Mouse (Mus musculus): Measurements from ENCODE around the gene Zg16. TPM values are rescaled to one million over a fixed set of nuclear protein-coding genes. Genes with fewer than 3 reads are reported as not detected.
"Not testable (repeated sequence)": the region's sequence is repeated elsewhere in the genome, so short reads cannot be mapped to it uniquely, and the experiment has no call there.

Gene Zg16
- not detected in 2 replicates for polyA plus RNA-seq (2016; fragmentation: Nextera tagmentation; extraction: Ambion mirVana)

- H3K4me1 ChIP-seq = peaks cover 13% of the 10 kb centered on the region
- H3K4me3 ChIP-seq; H3K9ac ChIP-seq; H3K27me3 ChIP-seq; ATAC-seq (ENCODE audit: low FRiP score); H3K9me3 ChIP-seq (replicated peaks); H3K36me3 ChIP-seq; H3K4me2 ChIP-seq (replicated peaks); H3K27ac ChIP-seq: not testable (repeated sequence)
- 85% methylated on average over 6 of the region's 6 CpGs for WGBS
Measured at GRCm38 (mm10) chr7:127087278-127088010, at the start of gene Zg16. Zg16 (minus strand) TSS chr7:127087328.

GRCm38 (mm10) chr7:127136181-127137071, 49.3 kb upstream of the Zg16 start:
- Histone ChIP-seq H3K36me3 (no peaks in the 10 kb centered on the region), H3K27me3 (no peaks in the 10 kb centered on the region), H3K4me3 (no peak overlapping the region), H3K4me2 (replicated peaks) (no peak overlapping the region), H3K9ac (no peak overlapping the region), H3K9me3 (replicated peaks) (no peaks in the 10 kb centered on the region), H3K27ac (no peak overlapping the region), H3K4me1 (peaks cover 7% of the 10 kb centered on the region; the same call in 1 of the 2 replicates)
- 87% methylated on average over 22 of the region's 22 CpGs for WGBS
- no peak for ATAC-seq (ENCODE audit: low FRiP score)

GRCm38 (mm10) chr7:127134821-127135447, 47.8 kb upstream of the Zg16 start:
- Histone ChIP-seq H3K27me3 (no peaks in the 10 kb centered on the region), H3K4me3 (no peak overlapping the region), H3K27ac (no peak overlapping the region), H3K9me3 (replicated peaks) (no peaks in the 10 kb centered on the region), H3K4me2 (replicated peaks) (no peak overlapping the region), H3K9ac (no peak overlapping the region), H3K4me1 (peaks cover 7% of the 10 kb centered on the region; the same call in 1 of the 2 replicates), H3K36me3 (no peaks in the 10 kb centered on the region)
- ATAC-seq (ENCODE audit: low FRiP score) = no peak
- WGBS = 86% methylated on average over 11 of the region's 11 CpGs

- Histone ChIP-seq H3K27ac (no peak overlapping the region), H3K36me3 (no peaks in the 10 kb centered on the region), H3K27me3 (no peaks in the 10 kb centered on the region), H3K4me3 (no peak overlapping the region), H3K9ac (no peak overlapping the region), H3K9me3 (replicated peaks) (no peaks in the 10 kb centered on the region), H3K4me2 (replicated peaks) (no peak overlapping the region), H3K4me1 (peaks cover 7% of the 10 kb centered on the region; the same call in 1 of the 2 replicates)
- 48% methylated on average over 5 of the region's 5 CpGs for WGBS
- no peak for ATAC-seq (ENCODE audit: low FRiP score)
Measured at GRCm38 (mm10) chr7:127133125-127133524, 46.0 kb upstream of the Zg16 start.

GRCm38 (mm10) chr7:127129638-127130037, 42.5 kb upstream of the Zg16 start:
- 21% methylated on average over 4 of the region's 4 CpGs for WGBS
- Histone ChIP-seq H3K9me3 (replicated peaks) (no peaks in the 10 kb centered on the region), H3K27ac (no peak overlapping the region), H3K4me1 (peaks cover 3% of the 10 kb centered on the region; the same call in 1 of the 2 replicates), H3K4me3 (no peak overlapping the region), H3K36me3 (no peaks in the 10 kb centered on the region), H3K4me2 (replicated peaks) (no peak overlapping the region), H3K9ac (no peak overlapping the region), H3K27me3 (no peaks in the 10 kb centered on the region)
- 0 out of 2 replicates have a peak, but pooled peaks have one; percentile 11 for ATAC-seq (ENCODE audit: low FRiP score)

- Histone ChIP-seq H3K9me3 (replicated peaks) (no peaks in the 10 kb centered on the region; the same call in 1 of the 2 replicates), H3K27ac (no peak within 1 kb of the TSS), H3K9ac (no peak within 1 kb of the TSS), H3K4me3 (0 out of 2 replicates have a peak within 1 kb of the TSS, but pooled peaks have one; percentile 0), H3K36me3 (no peaks in the 10 kb centered on the region), H3K4me2 (replicated peaks) (peak within 1 kb of the TSS; percentile 3; the same call in 1 of the 2 replicates), H3K27me3 (peaks cover 38% of the 10 kb centered on the region), H3K4me1 (peaks cover 14% of the 10 kb centered on the region)
- no peak for ATAC-seq (ENCODE audit: low FRiP score)
- WGBS = 4% methylated on average over 7 of the region's 7 CpGs
Measured at GRCm38 (mm10) chr7:127121911-127122270, 34.8 kb upstream of the Zg16 start, which contains the start of gene Qprt. Qprt (minus strand) TSS chr7:127122226.

GRCm38 (mm10) chr7:127121061-127121910, 34.2 kb upstream of the Zg16 start:
- ATAC-seq (ENCODE audit: low FRiP score) = no peak
- Histone ChIP-seq H3K9ac (no peak overlapping the region), H3K4me3 (0 out of 2 replicates have a peak overlapping the region, but pooled peaks have one; percentile 0)

GRCm38 (mm10) chr7:127118671-127119445, 31.7 kb upstream of the Zg16 start:
- ATAC-seq (ENCODE audit: low FRiP score) = no peak
- Histone ChIP-seq H3K36me3 (no peaks in the 10 kb centered on the region), H3K27ac (no peak overlapping the region), H3K4me1 (peaks cover 15% of the 10 kb centered on the region), H3K4me2 (replicated peaks) (no peak overlapping the region), H3K9me3 (replicated peaks) (no peaks in the 10 kb centered on the region), H3K27me3 (peaks cover 38% of the 10 kb centered on the region), H3K4me3 (no peak overlapping the region), H3K9ac (no peak overlapping the region)
- 37% methylated on average over 14 of the region's 14 CpGs for WGBS

More at GRCm38 (mm10) chr7:127121061-127121910, 34.2 kb upstream of the Zg16 start:
- WGBS = 10% methylated on average over 21 of the region's 21 CpGs
- Histone ChIP-seq H3K4me2 (replicated peaks) (peak overlapping the region; percentile 3; the same call in 1 of the 2 replicates), H3K4me1 (peaks cover 14% of the 10 kb centered on the region), H3K36me3 (no peaks in the 10 kb centered on the region), H3K27ac (no peak overlapping the region), H3K27me3 (peaks cover 38% of the 10 kb centered on the region), H3K9me3 (replicated peaks) (no peaks in the 10 kb centered on the region; the same call in 1 of the 2 replicates)

- Histone ChIP-seq H3K4me3 (no peak overlapping the region), H3K36me3 (no peaks in the 10 kb centered on the region), H3K9me3 (replicated peaks) (no peaks in the 10 kb centered on the region), H3K27me3 (peaks cover 33% of the 10 kb centered on the region), H3K9ac (no peak overlapping the region), H3K4me1 (peaks cover 21% of the 10 kb centered on the region), H3K4me2 (replicated peaks) (no peak overlapping the region), H3K27ac (no peak overlapping the region)
- 53% methylated on average over 5 of the region's 5 CpGs for WGBS
- ATAC-seq (ENCODE audit: low FRiP score) = no peak
Measured at GRCm38 (mm10) chr7:127117948-127118347, 30.8 kb upstream of the Zg16 start.

GRCm38 (mm10) chr7:127116331-127116935, 29.3 kb upstream of the Zg16 start:
- no peak for ATAC-seq (ENCODE audit: low FRiP score)
- peaks cover 19% of the 10 kb centered on the region for H3K4me1 ChIP-seq
- WGBS = 43% methylated on average over 11 of the region's 11 CpGs
- peaks cover 19% of the 10 kb centered on the region for H3K27me3 ChIP-seq
- H3K4me3 ChIP-seq = no peak overlapping the region
- H3K4me2 ChIP-seq (replicated peaks) = no peak overlapping the region
- no peaks in the 10 kb centered on the region for H3K36me3 ChIP-seq
- H3K9me3 ChIP-seq (replicated peaks) = no peaks in the 10 kb centered on the region
- H3K27ac ChIP-seq = no peak overlapping the region
- no peak overlapping the region for H3K9ac ChIP-seq
